Mouse (Mus musculus) lung, adult 2 months (tissue): Measurements from ENCODE around the gene Vps37c. TPM values are rescaled to one million over a fixed set of nuclear protein-coding genes. Genes with fewer than 3 reads are reported as not detected.

Source experiments
- DNase-seq: peaks from one replicate; pipeline ENCODE4 v3.0.0; 2022
- H3K4me1 ChIP-seq: fragments of 200-500 bp; 2 replicates; pipeline ENCODE4 v1.6.1; 2011; ENCODE audit warnings: low read length; ENCODE audit not compliant: control insufficient read depth, insufficient read depth
- H3K4me3 ChIP-seq: fragments of 200-500 bp; replicated peaks from 2 replicates; pipeline ENCODE3; 2011; ENCODE audit warnings: low read depth, mild to moderate bottlenecking, control low read depth, low read length; ENCODE audit errors: extremely low read depth
- CTCF ChIP-seq: fragments of 200-500 bp; IDR thresholded peaks from 2 replicates; pipeline ENCODE4 v1.5.1; 2011; ENCODE audit warnings: mild to moderate bottlenecking, low read length, control low read depth; ENCODE audit not compliant: insufficient read depth
- POLR2A ChIP-seq: fragments of 200-500 bp; IDR thresholded peaks from 2 replicates; pipeline ENCODE4 v1.6.1; 2011; ENCODE audit warnings: low read depth, mild to moderate bottlenecking, control low read depth, low read length, borderline replicate concordance; ENCODE audit errors: extremely low read depth
- WGBS: fragments of 180-500 bp; shearing (Covaris S2); methylation state at CpG from one replicate; pipeline ENCODE4 v1.1.7; 2018; 5-methylcytosine and 5-hydroxymethylcytosine counted together
- polyA plus RNA-seq: library from polyadenylated mRNA; depleted of rRNA; stranded (reverse); fragments of >200 nt; gene quantifications from 2 replicates; pipeline ENCODE4 v1.2.3, GENCODE M21; 2012

Vps37c gene
- polyA plus RNA-seq, 1 experiment, result 39.3 TPM

DNA sequence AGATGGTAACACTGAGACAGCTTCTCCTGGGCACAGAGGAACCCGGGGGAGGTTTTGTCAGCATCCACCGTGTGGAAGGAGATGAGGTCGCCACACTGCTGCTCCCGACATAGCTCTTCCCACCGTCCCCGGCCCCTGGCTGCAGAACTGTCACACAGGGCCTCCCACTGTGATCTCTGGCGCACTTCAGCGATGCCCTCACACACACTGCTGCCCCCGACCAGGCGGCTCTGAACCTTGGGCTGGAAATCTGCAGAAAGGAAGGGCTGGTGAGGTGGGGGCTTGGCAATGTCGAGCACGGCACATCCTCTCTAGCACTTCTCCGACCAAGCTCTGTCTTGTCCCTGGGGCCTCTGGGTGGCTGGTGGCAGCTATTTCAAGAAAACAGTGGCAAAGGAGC is 34.5 kb downstream of the Vps37c start:
- no peak overlapping the region for H3K4me3 ChIP-seq
- TF ChIP-seq POLR2A (no peak), CTCF (no peak)
- no peaks in the 10 kb centered on the region; the same call in 1 of the 2 replicates for H3K4me1 ChIP-seq
- no peak for DNase-seq
- 28% methylated on average over 13 of the region's 13 CpGs for WGBS

DNA sequence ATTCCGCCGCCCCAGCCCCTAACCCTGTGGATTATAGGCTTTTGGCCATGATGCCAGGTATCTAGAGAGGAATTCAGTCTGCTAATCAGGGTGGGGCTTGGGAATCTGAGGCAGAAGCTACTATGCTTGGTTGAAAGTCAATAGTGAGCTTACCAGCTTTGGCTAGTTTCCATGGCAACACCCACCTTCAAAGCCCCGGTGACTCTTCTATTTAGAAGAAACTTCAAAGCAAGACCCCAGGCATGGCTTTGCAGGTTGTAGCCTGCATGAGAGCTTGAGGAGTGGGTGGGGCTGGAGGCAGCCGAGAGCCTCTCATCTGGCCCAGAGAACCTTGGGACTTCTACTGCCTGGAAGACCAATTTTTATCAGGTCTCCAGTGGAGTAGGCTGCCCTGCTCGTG is 35.1 kb downstream of the Vps37c start:
- H3K4me3 ChIP-seq, result no peak overlapping the region
- no peaks in the 10 kb centered on the region; the same call in 1 of the 2 replicates for H3K4me1 ChIP-seq
- TF ChIP-seq CTCF, result no peak
- no peak for TF ChIP-seq POLR2A

DNA sequence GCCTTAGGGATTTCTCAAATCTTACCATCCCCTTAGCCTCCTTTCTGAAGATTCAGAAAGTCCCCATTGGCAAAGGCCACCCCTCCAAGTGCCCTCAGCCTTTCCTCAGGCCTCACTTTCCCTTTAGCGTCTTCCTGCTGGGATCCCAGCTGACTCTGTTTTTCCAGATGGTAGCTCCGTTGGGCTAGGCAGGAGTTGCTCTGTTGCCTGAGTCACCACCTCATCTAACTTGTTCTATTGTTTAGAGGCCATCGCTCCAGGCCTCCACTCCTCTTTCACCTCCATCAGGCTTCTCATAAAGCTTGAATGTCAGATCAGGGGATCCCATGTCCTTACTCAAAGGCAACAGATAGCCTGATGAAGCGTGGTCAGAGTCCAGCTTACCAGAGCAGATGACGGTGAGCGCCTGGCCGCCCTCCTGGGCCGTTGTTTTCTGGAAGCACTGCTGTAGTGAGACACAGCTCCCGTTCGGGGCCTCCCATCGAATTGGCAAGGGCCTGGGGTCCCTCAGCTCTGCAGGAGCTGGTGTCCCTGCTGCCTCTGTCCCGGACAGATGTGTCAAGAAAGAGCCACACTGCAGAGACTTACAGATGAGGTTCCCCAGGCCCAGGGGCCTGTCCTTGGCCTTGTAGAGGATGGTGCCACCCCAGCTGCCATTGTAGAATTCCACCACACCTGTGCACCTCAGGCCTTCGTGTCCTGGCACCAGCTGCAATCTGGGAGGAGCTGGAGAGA is 36.3 kb downstream of the Vps37c start:
- TF ChIP-seq CTCF (no peak), POLR2A (no peak)
- DNase-seq, result no peak
- Histone ChIP-seq H3K4me3 (no peak overlapping the region), H3K4me1 (no peaks in the 10 kb centered on the region; the same call in 1 of the 2 replicates)
- 79% methylated on average over 13 of the region's 13 CpGs for WGBS

More for the DNA sequence above, 35.1 kb downstream of the Vps37c start:
- WGBS, result 56% methylated on average over 5 of the region's 5 CpGs
- no peak for DNase-seq

DNA sequence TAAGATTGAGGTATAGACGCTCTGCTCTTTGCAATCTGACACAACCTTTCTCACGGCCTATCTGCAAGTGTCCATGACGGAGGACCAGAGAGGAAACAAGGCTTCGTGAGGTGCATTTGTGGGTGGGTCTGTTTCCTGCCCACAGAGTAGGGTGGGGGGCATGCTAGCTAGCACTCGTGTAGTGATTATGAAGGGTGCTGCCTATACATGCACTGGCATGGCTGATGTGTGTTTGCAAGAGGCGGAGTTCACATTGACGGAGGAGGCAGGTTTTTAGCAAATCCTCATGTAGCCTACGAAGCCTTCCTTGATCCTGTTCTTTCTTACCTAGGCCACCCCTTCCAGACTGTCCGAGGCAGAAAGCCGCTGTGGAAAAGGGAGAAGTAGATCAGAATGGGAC is 41.4 kb downstream of the Vps37c start:
- Histone ChIP-seq H3K4me3 (no peak overlapping the region), H3K4me1 (no peaks in the 10 kb centered on the region)
- no peak for DNase-seq
- 77% methylated on average over 10 of the region's 10 CpGs for whole genome bisulfite sequencing
- TF ChIP-seq POLR2A (no peak), CTCF (no peak)

DNA sequence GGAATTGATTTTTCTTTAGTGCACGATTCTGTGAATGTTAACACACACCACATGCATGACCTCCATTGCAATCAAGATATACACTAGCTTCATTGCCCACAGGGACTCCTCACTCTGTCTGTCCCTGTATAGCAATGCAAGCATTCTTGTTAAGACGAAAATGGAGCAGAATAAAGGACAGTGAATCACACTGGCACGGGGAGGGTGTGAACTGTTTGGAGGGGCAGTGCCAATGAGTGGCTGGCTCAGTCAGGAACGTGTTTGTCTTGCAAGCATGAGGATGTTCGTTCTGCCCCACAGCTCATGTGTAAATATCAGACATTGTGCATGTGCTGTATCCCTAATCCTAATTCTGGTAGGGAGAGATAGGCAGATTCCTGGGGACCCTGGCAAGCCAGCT is 41.9 kb downstream of the Vps37c start:
- no peak for DNase-seq
- no peak overlapping the region for H3K4me3 ChIP-seq
- no peak for TF ChIP-seq CTCF
- TF ChIP-seq POLR2A, result no peak
- H3K4me1 ChIP-seq, result no peaks in the 10 kb centered on the region
- 67% methylated on average over 5 of the region's 5 CpGs for WGBS

DNA sequence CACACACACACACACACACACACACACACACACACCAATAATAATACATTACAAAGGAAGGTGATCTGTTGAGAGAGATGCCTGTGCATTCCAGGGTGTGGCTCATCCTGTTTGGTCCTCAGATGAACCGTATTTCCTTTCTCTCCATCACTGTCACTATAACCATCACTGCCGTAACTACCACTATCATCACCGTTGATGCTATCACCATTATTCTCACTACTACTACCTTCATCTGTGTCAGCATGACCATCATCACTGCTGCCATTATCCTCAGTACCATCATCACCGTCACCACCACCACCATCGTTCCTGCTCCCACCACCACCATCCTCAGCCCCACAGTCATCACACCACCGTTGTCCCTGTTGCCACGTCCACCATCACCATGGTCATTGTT is 43.4 kb downstream of the Vps37c start:
- no peak for DNase-seq
- WGBS, result 80% methylated on average over 7 of the region's 7 CpGs
- Histone ChIP-seq H3K4me1 (no peaks in the 10 kb centered on the region), H3K4me3 (no peak overlapping the region)
- TF ChIP-seq CTCF (no peak), POLR2A (no peak)

DNA sequence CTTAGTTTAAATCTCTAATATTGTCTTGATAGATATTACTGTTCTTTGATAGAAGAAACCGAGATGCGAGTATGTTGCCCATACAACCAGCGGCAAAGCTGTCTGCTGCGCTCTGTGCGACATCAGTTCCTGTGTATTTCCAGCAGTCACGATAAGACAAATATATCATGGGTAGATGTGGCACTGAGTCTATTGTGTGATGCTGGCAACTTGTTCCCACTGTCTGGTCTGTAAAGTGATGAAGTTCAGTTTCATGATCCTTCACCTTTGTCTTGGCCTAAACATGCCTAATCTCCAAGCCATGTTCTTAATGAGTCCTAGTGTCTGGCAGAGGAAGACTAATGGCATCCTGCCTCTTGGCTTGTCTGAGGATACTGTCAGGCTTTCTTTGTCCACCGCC is 44.2 kb downstream of the Vps37c start:
- 87% methylated on average over 7 of the region's 7 CpGs for WGBS
- Histone ChIP-seq H3K4me3 (no peak overlapping the region), H3K4me1 (no peaks in the 10 kb centered on the region)
- no peak for TF ChIP-seq POLR2A
- no peak for TF ChIP-seq CTCF
- no peak for DNase-seq

DNA sequence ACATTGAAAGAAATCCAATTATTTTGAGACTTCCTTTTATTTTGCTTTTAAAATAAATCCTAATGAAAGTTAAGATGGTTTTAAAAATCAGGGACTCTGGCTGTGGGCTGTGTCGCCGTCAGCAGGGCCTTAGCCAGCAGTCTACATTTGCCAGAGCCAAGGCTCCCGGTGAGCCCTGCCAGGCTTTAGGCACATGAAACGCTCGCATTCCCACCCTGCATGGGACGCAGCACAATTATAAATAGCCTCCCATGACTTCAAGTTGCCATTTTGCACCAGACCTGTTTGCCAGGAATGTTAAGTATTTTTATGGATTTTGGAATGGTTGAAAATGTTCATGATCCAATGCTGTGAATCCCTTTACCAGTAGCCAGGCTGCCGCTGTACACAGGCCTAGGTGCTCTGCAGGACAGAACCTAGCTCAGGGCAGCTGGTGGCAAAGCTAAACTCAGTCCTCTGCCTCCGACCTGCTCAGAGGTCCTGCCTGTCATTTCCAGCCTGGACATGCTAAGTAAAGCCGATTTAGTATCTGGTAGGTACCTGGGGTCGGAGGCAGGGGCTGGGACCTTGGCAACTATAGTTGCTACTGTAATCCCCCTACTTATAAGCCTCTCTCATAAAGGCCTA is 45.1 kb downstream of the Vps37c start:
- H3K4me1 ChIP-seq, result no peaks in the 10 kb centered on the region

DNA sequence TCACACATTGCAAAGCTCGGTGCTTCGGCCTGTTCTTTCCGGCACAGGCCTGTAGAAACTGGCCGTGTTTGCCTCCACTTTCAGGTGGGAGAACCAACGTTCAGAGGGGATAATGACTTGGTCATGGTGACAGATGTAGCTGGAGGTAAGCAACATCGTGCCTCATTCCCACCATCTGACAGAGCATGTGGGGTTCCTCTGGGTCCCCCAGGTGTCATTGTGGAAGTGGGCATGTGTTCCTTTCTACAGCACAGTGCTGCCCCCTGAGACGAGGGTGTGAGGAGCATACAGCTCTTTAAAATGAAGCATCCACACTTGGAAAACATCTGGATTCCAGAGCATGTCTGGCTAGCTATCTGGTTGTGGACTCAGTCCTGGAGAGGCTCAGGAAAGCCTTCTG is 46.0 kb downstream of the Vps37c start:
- 81% methylated on average over 7 of the region's 7 CpGs for WGBS

More for the DNA sequence above, 45.1 kb downstream of the Vps37c start:
- WGBS, result 76% methylated on average over 10 of the region's 10 CpGs
- TF ChIP-seq POLR2A (no peak), CTCF (no peak)
- DNase-seq, result no peak
- no peak overlapping the region for H3K4me3 ChIP-seq

DNA sequence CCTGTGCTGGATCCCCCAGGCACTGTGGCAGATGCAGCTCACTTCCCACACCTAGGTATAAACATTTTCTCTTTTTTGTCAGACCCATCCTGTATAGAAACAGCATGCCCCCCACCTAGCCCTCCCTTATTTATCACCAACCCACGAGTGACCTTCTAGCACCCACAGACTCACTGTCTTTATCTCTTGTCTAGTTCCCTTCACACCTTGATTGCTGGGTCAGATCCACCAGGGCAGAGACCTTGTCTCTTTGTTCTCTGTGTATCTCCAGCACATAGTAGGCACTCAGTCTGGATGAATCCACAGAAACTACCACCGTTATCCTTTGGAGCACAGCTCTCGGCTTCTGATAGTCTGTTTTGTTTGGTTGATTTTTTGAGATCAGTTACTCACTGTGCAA is 46.5 kb downstream of the Vps37c start:
- H3K4me1 ChIP-seq, result no peaks in the 10 kb centered on the region
- H3K4me3 ChIP-seq, result no peak overlapping the region
- 86% methylated on average over 3 of the region's 3 CpGs for WGBS
- DNase-seq, result no peak
- TF ChIP-seq CTCF (no peak), POLR2A (no peak)

More for the DNA sequence above, 46.0 kb downstream of the Vps37c start:
- Histone ChIP-seq H3K4me3 (no peak overlapping the region), H3K4me1 (no peaks in the 10 kb centered on the region)
- DNase-seq, result no peak
- TF ChIP-seq POLR2A (no peak), CTCF (no peak)
